Mouse (Mus musculus) hindbrain, embryonic 16.5 days (tissue): ENCODE measurements around the gene Pi4k2b. TPM values are rescaled to one million over a fixed set of nuclear protein-coding genes. Genes with fewer than 3 reads are reported as not detected.
"Not testable (repeated sequence)": the region's sequence is repeated elsewhere in the genome, so short reads cannot be mapped to it uniquely, and the experiment has no call there.

Experiments used
- ATAC-seq: fragments of 200-750 bp; cut with Nextera tagmentation; 2 replicates; pipeline ENCODE4 v1.8.0; 2017; ENCODE audit warnings: moderate TSS enrichment, moderate library complexity
- H3K27ac ChIP-seq: fragments of 300-500 bp; sonication (generic); 2 replicates; pipeline ENCODE4 v1.5.1; 2014; ENCODE audit warnings: low read depth, mild to moderate bottlenecking, control low read depth, low read length, moderate library complexity
- H3K27me3 ChIP-seq: fragments of 300-500 bp; sonication (generic); replicated peaks from 2 replicates; pipeline ENCODE4 v1.6.1; 2014; ENCODE audit warnings: low read length; ENCODE audit not compliant: control insufficient read depth, insufficient read depth
- H3K36me3 ChIP-seq: fragments of 300-500 bp; sonication (generic); 2 replicates; pipeline ENCODE4 v1.6.1; 2014; ENCODE audit warnings: mild to moderate bottlenecking, low read length, moderate library complexity, mixed read lengths; ENCODE audit not compliant: control insufficient read depth, insufficient read depth
- H3K4me1 ChIP-seq: fragments of 300-500 bp; sonication (generic); 2 replicates; pipeline ENCODE4 v1.6.1; 2014; ENCODE audit warnings: low read depth, low read length; ENCODE audit not compliant: control insufficient read depth, insufficient read depth
- H3K4me2 ChIP-seq: fragments of 300-500 bp; sonication (generic); 2 replicates; pipeline ENCODE4 v1.6.1; 2014; ENCODE audit warnings: mild to moderate bottlenecking, low read length, control low read depth, moderate library complexity
- H3K4me3 ChIP-seq: fragments of 300-500 bp; sonication (generic); 2 replicates; pipeline ENCODE4 v1.5.1; 2014; ENCODE audit warnings: mild to moderate bottlenecking, low read length, control low read depth, moderate library complexity
- H3K9ac ChIP-seq: fragments of 300-500 bp; sonication (generic); 2 replicates; pipeline ENCODE4 v1.6.1; 2014; ENCODE audit warnings: low read depth, mild to moderate bottlenecking, control low read depth, low read length, moderate library complexity
- H3K9me3 ChIP-seq: fragments of 300-500 bp; sonication (generic); 2 replicates; pipeline ENCODE4 v1.6.1; 2014; ENCODE audit warnings: mild to moderate bottlenecking, low read length, moderate library complexity; ENCODE audit not compliant: control insufficient read depth
- WGBS: fragments of 180-500 bp; shearing (Covaris S2); extraction: QIAGEN DNeasy Blood & Tissue Kit; methylation state at CpG from one replicate; pipeline ENCODE4 v1.1.7; 2014; 5-methylcytosine and 5-hydroxymethylcytosine counted together
- polyA plus RNA-seq: library from polyadenylated mRNA; unstranded; fragments of >200 nt; fragmentation: Nextera tagmentation; extraction: Ambion mirVana; gene quantifications from 2 replicates; pipeline ENCODE4 v1.2.1, GENCODE M21; 2015

The Pi4k2b gene
- 3.6 and 4.8 TPM in 2 replicates for polyA plus RNA-seq

GRCm38 (mm10) chr5:52741391-52742111 is at the start of gene Pi4k2b:
Pi4k2b (plus strand) TSS chr5:52741574.
- peak within 1 kb of the TSS; percentile 64 for H3K4me3 ChIP-seq
- WGBS, result under 1% methylated on average over 56 of the region's 75 CpGs
- no peaks in the 10 kb centered on the region for H3K27me3 ChIP-seq
- no peaks in the 10 kb centered on the region for H3K9me3 ChIP-seq
- peak; percentile 90 for ATAC-seq
- peak within 1 kb of the TSS; percentile 78 for H3K9ac ChIP-seq
- peak within 1 kb of the TSS; percentile 56; the same call in 1 of the 2 replicates for H3K27ac ChIP-seq
- no peaks in the 10 kb centered on the region for H3K36me3 ChIP-seq
- H3K4me1 ChIP-seq, result peaks cover 5% of the 10 kb centered on the region
- H3K4me2 ChIP-seq, result peak within 1 kb of the TSS; percentile 89

GRCm38 (mm10) chr5:52697291-52697690 is 44.1 kb upstream of the Pi4k2b start:
- Histone ChIP-seq H3K9me3 (peaks cover 2% of the 10 kb centered on the region; the same call in 1 of the 2 replicates), H3K4me1 (no peaks in the 10 kb centered on the region), H3K27me3 (no peaks in the 10 kb centered on the region), H3K27ac (no peak overlapping the region), H3K9ac (no peak overlapping the region), H3K36me3 (no peaks in the 10 kb centered on the region), H3K4me3 (no peak overlapping the region), H3K4me2 (no peak overlapping the region)
- 87% methylated on average over 1 of the region's 1 CpGs for WGBS
- ATAC-seq, result no peak

DNA sequence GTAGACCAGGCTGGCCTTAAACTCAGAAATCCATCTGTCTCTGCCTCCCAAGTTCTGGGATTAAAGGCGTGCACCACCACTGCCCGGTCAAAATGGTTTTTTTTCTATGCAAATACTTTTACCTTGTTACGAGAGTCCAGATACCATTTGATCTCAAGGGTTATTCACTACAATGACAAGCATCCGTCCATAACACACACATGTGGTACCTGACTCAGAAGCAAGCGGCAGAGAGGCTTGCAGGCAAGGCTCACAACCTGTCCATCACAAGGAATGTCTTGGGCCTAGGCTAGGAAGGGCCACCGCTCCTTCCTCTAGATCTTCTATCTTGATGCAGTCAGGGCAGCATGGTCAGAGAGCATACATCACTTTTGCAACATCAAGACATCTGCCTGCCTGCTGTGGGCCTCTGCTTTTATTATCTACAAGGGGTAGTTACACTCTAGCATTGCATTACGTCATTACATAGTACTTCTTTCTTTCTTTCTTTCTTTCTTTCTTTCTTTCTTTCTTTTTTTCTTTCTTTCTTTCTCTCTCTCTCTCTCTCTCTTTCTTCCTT is 43.4 kb upstream of the Pi4k2b start:
- H3K27me3 ChIP-seq, H3K36me3 ChIP-seq, H3K27ac ChIP-seq, H3K4me2 ChIP-seq, H3K4me1 ChIP-seq, ATAC-seq, H3K9ac ChIP-seq, H3K4me3 ChIP-seq, H3K9me3 ChIP-seq: not testable (repeated sequence)
- WGBS, result 91% methylated on average over 7 of the region's 7 CpGs

DNA sequence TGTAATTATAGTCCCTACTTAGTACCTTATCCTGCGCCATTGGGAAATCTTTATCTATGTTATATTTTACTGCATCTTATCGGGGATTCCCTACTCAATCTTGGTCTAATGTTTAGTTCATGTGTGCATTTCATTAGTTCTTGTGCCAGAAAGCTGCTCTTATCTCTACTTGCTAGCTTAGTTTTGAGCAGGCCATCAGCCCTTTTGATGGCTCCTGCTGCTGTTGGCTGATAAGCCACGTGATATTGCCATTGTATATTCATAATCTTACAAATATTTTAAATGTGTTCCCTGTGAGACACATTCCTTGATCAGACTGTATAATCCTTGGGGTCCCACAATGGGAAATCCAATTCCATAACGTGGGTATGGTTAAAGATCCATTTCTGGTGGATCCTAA is 36.8 kb upstream of the Pi4k2b start:
- WGBS, result 75% methylated on average over 4 of the region's 4 CpGs
- no peak overlapping the region for H3K27ac ChIP-seq
- H3K4me3 ChIP-seq, result no peak overlapping the region
- H3K36me3 ChIP-seq, result no peaks in the 10 kb centered on the region
- no peak overlapping the region for H3K9ac ChIP-seq
- ATAC-seq, result no peak
- no peak overlapping the region for H3K4me2 ChIP-seq
- H3K27me3 ChIP-seq, result no peaks in the 10 kb centered on the region
- H3K9me3 ChIP-seq, result peaks cover 2% of the 10 kb centered on the region; the same call in 1 of the 2 replicates
- no peaks in the 10 kb centered on the region for H3K4me1 ChIP-seq

DNA sequence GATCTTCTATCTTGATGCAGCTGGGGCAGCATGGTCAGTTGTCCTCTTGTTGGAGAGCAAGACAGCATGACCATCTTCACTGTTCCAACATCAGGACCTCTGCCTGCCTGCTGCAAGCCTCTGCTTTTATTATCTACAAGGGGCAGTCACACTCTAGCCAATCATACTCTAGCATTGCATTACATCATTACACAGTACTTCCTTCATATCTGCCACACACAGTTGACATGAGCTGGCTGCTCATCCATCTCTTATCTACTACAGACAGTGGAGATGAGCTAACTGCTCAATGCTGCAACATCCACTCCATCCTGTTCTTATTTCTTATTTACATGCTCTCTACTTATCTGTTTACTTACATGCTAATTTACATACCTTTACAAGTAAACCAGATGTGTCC is 28.7 kb upstream of the Pi4k2b start:
- H3K9ac ChIP-seq, result no peak overlapping the region
- H3K4me3 ChIP-seq, result no peak overlapping the region
- no peaks in the 10 kb centered on the region for H3K4me1 ChIP-seq
- ATAC-seq, result no peak
- H3K4me2 ChIP-seq, result no peak overlapping the region
- H3K27ac ChIP-seq, result no peak overlapping the region
- no peaks in the 10 kb centered on the region for H3K9me3 ChIP-seq
- H3K27me3 ChIP-seq, result no peaks in the 10 kb centered on the region
- H3K36me3 ChIP-seq, result no peaks in the 10 kb centered on the region

DNA sequence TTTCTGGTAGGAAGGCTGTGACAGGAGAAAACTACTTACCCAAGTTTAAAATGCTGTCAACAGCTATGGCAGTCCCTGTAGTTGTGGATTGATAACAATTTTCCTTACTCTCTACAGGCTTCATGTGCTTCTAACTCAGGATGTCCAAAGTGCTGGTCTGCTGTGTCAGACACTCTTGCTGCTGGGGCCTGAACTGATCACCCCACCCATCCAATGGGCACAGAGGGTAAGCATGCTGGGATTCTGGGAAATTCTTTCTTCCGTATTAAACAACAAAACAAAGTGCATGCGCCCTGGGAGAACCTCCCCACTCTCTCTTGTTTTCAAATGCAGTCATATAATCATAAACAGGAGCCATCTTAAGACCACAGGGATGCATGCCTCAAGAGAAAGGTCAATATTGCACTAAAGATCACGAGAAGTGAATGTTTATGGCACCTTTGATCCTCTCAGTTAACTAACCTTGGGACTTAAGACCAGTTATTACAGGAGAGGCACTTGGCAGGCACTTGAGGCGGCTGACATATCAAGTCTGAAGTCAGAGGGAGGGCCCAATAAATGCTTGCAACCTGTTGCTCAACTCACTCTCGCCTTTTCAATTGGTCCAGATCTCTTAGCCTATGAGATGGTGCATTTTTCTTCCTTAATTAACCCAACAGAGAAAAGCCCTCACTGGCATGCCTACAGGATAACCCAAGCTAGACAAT is 24.5 kb upstream of the Pi4k2b start:
- WGBS, result 87% methylated on average over 5 of the region's 5 CpGs
- Histone ChIP-seq H3K4me3 (no peak overlapping the region), H3K4me1 (no peaks in the 10 kb centered on the region), H3K9ac (no peak overlapping the region), H3K9me3 (no peaks in the 10 kb centered on the region), H3K27me3 (no peaks in the 10 kb centered on the region), H3K36me3 (no peaks in the 10 kb centered on the region), H3K4me2 (no peak overlapping the region), H3K27ac (no peak overlapping the region)
- ATAC-seq, result no peak

DNA sequence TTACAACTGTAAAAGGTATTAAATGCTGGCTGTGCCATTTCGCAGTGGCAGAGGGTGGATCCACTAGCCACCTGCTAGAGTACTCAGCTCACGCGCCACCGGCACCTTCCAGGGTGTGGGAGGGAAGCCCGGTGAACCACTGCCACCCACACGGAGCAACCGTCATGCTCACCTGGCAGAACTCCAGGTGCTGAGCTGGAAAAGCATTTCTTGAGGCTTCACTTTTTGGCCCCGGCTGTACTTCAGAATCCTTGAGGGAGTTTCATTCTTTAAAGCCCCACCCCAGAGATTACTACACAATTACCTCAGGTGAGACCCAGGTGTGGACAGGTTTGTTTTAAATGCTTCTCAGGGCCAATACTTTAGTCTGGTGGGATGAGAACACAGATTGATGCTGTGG is 20.4 kb upstream of the Pi4k2b start:
- no peaks in the 10 kb centered on the region for H3K27me3 ChIP-seq
- no peaks in the 10 kb centered on the region for H3K9me3 ChIP-seq
- H3K4me2 ChIP-seq, result no peak overlapping the region
- no peak overlapping the region for H3K9ac ChIP-seq
- H3K4me3 ChIP-seq, result no peak overlapping the region
- H3K27ac ChIP-seq, result no peak overlapping the region
- H3K4me1 ChIP-seq, result no peaks in the 10 kb centered on the region
- WGBS, result 93% methylated on average over 8 of the region's 8 CpGs
- no peak for ATAC-seq
- H3K36me3 ChIP-seq, result no peaks in the 10 kb centered on the region

DNA sequence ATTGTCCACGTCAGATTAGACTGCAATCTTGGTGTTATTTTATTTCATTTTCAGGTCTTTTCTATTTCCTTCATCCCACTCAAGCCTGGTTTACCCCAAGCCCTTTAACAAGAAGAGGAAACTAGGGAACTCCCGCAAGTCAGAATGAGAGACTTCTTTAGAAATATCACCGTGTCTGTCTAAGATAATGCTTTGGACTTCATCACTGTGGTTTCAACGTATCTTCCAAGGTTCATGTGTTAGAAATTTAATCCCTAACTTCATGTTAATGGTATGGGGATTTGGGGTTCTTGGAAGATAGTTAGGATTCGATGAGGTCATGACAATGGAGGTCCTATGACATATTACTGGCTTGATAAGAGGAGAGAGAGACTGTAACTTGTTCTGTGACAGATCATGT is 13.6 kb upstream of the Pi4k2b start:
- ATAC-seq, result no peak
- Histone ChIP-seq H3K9me3 (no peaks in the 10 kb centered on the region), H3K9ac (no peak overlapping the region), H3K36me3 (no peaks in the 10 kb centered on the region), H3K4me1 (no peaks in the 10 kb centered on the region), H3K27me3 (no peaks in the 10 kb centered on the region), H3K27ac (no peak overlapping the region), H3K4me3 (no peak overlapping the region), H3K4me2 (no peak overlapping the region)
- 86% methylated on average over 5 of the region's 5 CpGs for WGBS

DNA sequence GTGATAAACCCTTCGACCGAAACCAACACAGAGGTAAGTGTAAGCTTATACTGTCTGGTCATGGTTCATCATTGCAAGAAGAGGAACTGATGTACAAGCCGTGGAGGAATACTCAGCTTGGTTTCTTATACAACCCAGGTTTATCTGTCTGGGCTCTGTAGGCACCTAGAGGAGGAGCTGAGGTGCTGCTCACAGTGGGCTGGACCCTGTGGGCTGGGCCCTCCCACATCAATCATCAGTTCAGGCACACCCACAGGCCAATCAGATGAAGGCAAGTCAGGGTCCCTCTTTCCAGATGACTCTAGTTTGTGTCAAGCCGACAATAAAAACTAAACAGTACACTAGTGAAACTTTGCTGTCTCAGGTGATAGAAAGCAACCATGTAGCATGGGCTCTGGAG is 8.6 kb upstream of the Pi4k2b start:
- H3K9me3 ChIP-seq, result no peaks in the 10 kb centered on the region
- H3K36me3 ChIP-seq, result no peaks in the 10 kb centered on the region
- WGBS, result 79% methylated on average over 4 of the region's 4 CpGs
- no peak overlapping the region for H3K4me3 ChIP-seq
- H3K27me3 ChIP-seq, result no peaks in the 10 kb centered on the region
- ATAC-seq, result no peak
- no peak overlapping the region for H3K4me2 ChIP-seq
- no peak overlapping the region for H3K9ac ChIP-seq
- H3K27ac ChIP-seq, result no peak overlapping the region
- no peaks in the 10 kb centered on the region for H3K4me1 ChIP-seq
